Mouse (Mus musculus) embryonic fibroblast, embryonic 13.5 days (primary cell): ENCODE data around the gene Kcnip4.

Source experiments
- CTCF ChIP-seq: IDR thresholded peaks from 2 replicates; pipeline ENCODE4 v1.5.1; 2011; ENCODE audit warnings: mild to moderate bottlenecking, control low read depth, low read length, moderate library complexity, borderline replicate concordance; ENCODE audit not compliant: insufficient read depth
- POLR2A ChIP-seq: IDR thresholded peaks from 2 replicates; pipeline ENCODE4 v1.6.1; 2011; ENCODE audit warnings: low read depth, mild to moderate bottlenecking, control low read depth, low read length, moderate library complexity

DNA sequence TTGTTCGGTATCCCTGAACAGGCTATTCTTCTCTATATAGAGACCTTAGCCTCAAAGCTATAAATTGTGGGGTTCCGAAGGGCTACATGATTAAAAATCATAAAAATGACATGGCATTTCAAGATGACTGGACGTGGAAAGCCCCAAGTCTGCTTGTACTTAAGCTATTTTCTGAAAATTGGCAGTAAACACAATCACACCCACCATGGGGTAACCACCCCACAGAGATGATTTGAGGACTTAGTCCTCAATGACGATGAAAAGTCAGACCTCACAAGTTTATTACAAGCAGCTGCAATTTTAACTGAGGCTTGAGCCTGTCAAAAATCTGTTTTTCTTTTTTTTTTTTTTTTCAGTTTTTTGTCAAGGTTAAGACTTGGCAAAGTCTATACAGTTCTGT is 527.3 kb downstream of the Kcnip4 start:
- TF ChIP-seq POLR2A = no peak
- no peak for TF ChIP-seq CTCF
